Mouse (Mus musculus) neural tube, embryonic 15.5 days (tissue): ENCODE measurements around the gene 1700001C02Rik. TPM values are rescaled to one million over a fixed set of nuclear protein-coding genes. Genes with fewer than 3 reads are reported as not detected.

Experiments
- ATAC-seq: fragments of 200-750 bp; cut with Nextera tagmentation; 2 replicates; pipeline ENCODE4 v1.8.0; 2017; ENCODE audit warnings: mild to moderate bottlenecking, moderate TSS enrichment, moderate library complexity; ENCODE audit not compliant: low FRiP score
- H3K27ac ChIP-seq: fragments of 300-500 bp; sonication (generic); replicated peaks from 2 replicates; pipeline ENCODE4 v1.5.1; 2015; ENCODE audit warnings: mild to moderate bottlenecking, inconsistent platforms
- H3K27me3 ChIP-seq: fragments of 300-500 bp; sonication (generic); replicated peaks from 2 replicates; pipeline ENCODE4 v1.6.1; 2015; ENCODE audit warnings: inconsistent platforms
- H3K36me3 ChIP-seq: fragments of 300-500 bp; sonication (generic); 2 replicates; pipeline ENCODE4 v1.6.1; 2015; ENCODE audit warnings: inconsistent platforms
- H3K4me1 ChIP-seq: fragments of 300-500 bp; sonication (generic); 2 replicates; pipeline ENCODE4 v1.6.1; 2015; ENCODE audit warnings: inconsistent platforms
- H3K4me2 ChIP-seq: fragments of 300-500 bp; sonication (generic); 2 replicates; pipeline ENCODE4 v1.6.1; 2015; ENCODE audit warnings: inconsistent platforms, mild to moderate bottlenecking, moderate library complexity
- H3K4me3 ChIP-seq: fragments of 300-500 bp; sonication (generic); replicated peaks from 2 replicates; pipeline ENCODE4 v1.5.1; 2015; ENCODE audit warnings: mild to moderate bottlenecking, inconsistent platforms
- H3K9ac ChIP-seq: fragments of 300-500 bp; sonication (generic); replicated peaks from 2 replicates; pipeline ENCODE4 v1.6.1; 2015; ENCODE audit warnings: mild to moderate bottlenecking, inconsistent platforms
- H3K9me3 ChIP-seq: fragments of 300-500 bp; sonication (generic); replicated peaks from 2 replicates; pipeline ENCODE4 v1.6.1; 2016; ENCODE audit warnings: inconsistent platforms
- WGBS: fragments of 180-500 bp; shearing (Covaris S2); methylation state at CpG from one replicate; pipeline ENCODE4 v1.1.7; 2015; ENCODE audit warnings: mixed read lengths; 5-methylcytosine and 5-hydroxymethylcytosine counted together
- polyA plus RNA-seq: library from polyadenylated mRNA; unstranded; fragments of >200 nt; fragmentation: Nextera tagmentation; extraction: Ambion mirVana; gene quantifications from 2 replicates; pipeline ENCODE4 v1.2.1, GENCODE M21; 2015

The 1700001C02Rik gene
- polyA plus RNA-seq, result 0.36 and 0.65 TPM in 2 replicates

- H3K4me2 ChIP-seq, result peak within 1 kb of the TSS; percentile 63
- H3K27ac ChIP-seq, result 0 out of 2 replicates have a peak within 1 kb of the TSS, but pooled peaks have one; percentile 2
- no peak for ATAC-seq
- H3K4me3 ChIP-seq, result peak within 1 kb of the TSS; percentile 30
- WGBS, result 13% methylated on average over 21 of the region's 21 CpGs
- H3K4me1 ChIP-seq, result peaks cover 48% of the 10 kb centered on the region
- H3K36me3 ChIP-seq, result no peaks in the 10 kb centered on the region
- H3K27me3 ChIP-seq, result peaks cover 15% of the 10 kb centered on the region; the same call in 1 of the 2 replicates
- no peaks in the 10 kb centered on the region for H3K9me3 ChIP-seq
- peak within 1 kb of the TSS; percentile 36 for H3K9ac ChIP-seq
Measured at GRCm38 (mm10) chr5:30465861-30466260, at the start of gene 1700001C02Rik. TSS of gene 1700001C02Rik (plus strand) at chr5:30466047.

DNA sequence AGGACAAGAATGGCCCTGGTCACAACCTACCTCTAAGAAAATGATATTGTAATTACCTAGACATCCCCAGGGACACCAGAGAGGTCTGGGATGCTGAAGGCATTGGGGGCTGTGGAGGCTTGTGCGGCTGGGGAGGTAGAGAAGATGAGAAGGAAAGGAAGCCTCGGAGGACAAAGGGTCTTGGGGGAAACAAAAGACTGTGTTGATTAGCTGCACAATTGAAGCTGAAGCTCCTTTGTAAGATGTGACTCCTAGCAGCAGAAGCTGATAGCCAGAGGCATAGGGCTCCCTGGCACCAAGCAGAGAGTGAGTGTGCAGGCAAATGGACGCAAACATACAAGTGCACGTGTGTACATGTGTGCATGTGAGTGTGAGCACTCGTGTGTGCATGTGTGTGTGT, 49.2 kb upstream of the 1700001C02Rik start:
- Histone ChIP-seq H3K27me3 (no peaks in the 10 kb centered on the region), H3K9me3 (no peaks in the 10 kb centered on the region), H3K4me1 (peaks cover 11% of the 10 kb centered on the region), H3K9ac (no peak overlapping the region), H3K4me2 (no peak overlapping the region), H3K4me3 (no peak overlapping the region), H3K36me3 (no peaks in the 10 kb centered on the region), H3K27ac (no peak overlapping the region)
- ATAC-seq, result peak; percentile 35; the same call in 1 of the 2 replicates
- WGBS, result 31% methylated on average over 5 of the region's 5 CpGs

- Histone ChIP-seq H3K27me3 (no peaks in the 10 kb centered on the region), H3K4me3 (no peak overlapping the region), H3K9me3 (no peaks in the 10 kb centered on the region), H3K36me3 (no peaks in the 10 kb centered on the region), H3K27ac (no peak overlapping the region), H3K9ac (no peak overlapping the region), H3K4me2 (no peak overlapping the region), H3K4me1 (peaks cover 9% of the 10 kb centered on the region; the same call in 1 of the 2 replicates)
- 77% methylated on average over 4 of the region's 4 CpGs for WGBS
- no peak for ATAC-seq
Measured at GRCm38 (mm10) chr5:30423121-30423520, 42.7 kb upstream of the 1700001C02Rik start.

DNA sequence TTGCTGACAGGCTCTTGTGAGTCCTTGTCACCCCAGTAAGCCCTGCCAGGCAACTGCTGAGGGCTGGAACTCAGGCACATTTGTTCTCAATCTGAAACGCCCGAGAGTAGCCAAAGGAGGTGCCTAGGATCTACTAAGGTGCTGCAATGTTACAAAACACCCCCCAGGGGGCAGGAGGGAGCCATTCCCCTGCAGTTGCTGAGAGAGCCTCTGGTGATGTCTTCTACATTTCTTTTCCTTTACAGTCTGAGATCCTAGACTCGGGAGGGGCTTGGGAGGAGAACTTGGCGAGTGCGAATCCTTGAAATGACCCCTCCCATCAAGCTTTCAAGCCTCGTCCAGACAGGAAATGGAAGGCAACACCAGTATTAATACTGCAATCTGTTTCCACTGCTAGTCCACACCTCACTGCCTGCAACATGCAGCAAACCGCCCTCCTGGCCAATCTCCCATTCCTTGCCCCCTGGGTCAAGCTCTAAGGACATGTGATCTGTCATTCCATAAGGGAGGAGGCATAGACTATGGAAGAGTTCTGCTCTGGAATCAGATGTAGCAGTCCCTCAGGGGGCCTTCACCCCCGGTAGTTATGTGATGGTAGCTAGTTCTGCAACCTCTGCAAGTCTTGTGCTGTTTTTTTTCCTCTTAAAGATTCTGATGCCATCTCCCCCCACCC, 42.1 kb upstream of the 1700001C02Rik start:
- H3K4me3 ChIP-seq, result no peak overlapping the region
- WGBS, result 39% methylated on average over 8 of the region's 8 CpGs
- no peaks in the 10 kb centered on the region for H3K9me3 ChIP-seq
- no peak overlapping the region for H3K9ac ChIP-seq
- no peaks in the 10 kb centered on the region for H3K36me3 ChIP-seq
- peak; percentile 52 for ATAC-seq
- no peaks in the 10 kb centered on the region for H3K27me3 ChIP-seq
- no peak overlapping the region for H3K27ac ChIP-seq
- H3K4me1 ChIP-seq, result peaks cover 9% of the 10 kb centered on the region; the same call in 1 of the 2 replicates
- no peak overlapping the region for H3K4me2 ChIP-seq

DNA sequence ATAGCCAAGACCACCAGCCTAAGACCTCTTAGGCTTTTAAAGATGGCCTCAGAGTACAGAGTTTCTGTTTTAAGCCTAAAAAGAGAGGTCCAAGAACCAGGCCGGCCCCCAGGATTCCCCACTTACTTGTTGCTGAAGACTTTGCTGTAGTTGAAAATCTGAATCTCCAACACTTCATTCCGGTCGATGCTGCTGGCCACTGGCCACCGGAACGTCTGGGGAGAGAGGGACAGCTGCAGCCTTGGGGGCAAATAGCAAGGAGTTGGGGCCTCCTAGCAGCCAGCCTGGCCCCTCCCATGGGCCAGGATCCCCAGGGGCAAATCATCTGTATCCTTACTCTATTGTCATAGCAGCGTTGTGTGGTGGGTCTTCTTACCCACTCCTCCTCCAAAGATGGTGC, 38.4 kb upstream of the 1700001C02Rik start:
- no peak for ATAC-seq
- Histone ChIP-seq H3K9ac (no peak overlapping the region), H3K9me3 (no peaks in the 10 kb centered on the region), H3K36me3 (no peaks in the 10 kb centered on the region), H3K4me1 (peaks cover 9% of the 10 kb centered on the region; the same call in 1 of the 2 replicates), H3K27me3 (no peaks in the 10 kb centered on the region), H3K4me3 (no peak overlapping the region), H3K27ac (no peak overlapping the region), H3K4me2 (no peak overlapping the region)
- WGBS, result 91% methylated on average over 6 of the region's 6 CpGs

GRCm38 (mm10) chr5:30438931-30439330, 26.9 kb upstream of the 1700001C02Rik start:
- 44% methylated on average over 2 of the region's 2 CpGs for WGBS
- H3K27ac ChIP-seq, result no peak overlapping the region
- ATAC-seq, result no peak
- H3K4me2 ChIP-seq, result no peak overlapping the region
- H3K9me3 ChIP-seq, result no peaks in the 10 kb centered on the region
- H3K27me3 ChIP-seq, result no peaks in the 10 kb centered on the region
- H3K4me1 ChIP-seq, result peaks cover 2% of the 10 kb centered on the region; the same call in 1 of the 2 replicates
- H3K9ac ChIP-seq, result no peak overlapping the region
- H3K4me3 ChIP-seq, result no peak overlapping the region
- no peaks in the 10 kb centered on the region for H3K36me3 ChIP-seq

- no peak overlapping the region for H3K4me2 ChIP-seq
- no peak overlapping the region for H3K27ac ChIP-seq
- H3K36me3 ChIP-seq, result no peaks in the 10 kb centered on the region
- no peaks in the 10 kb centered on the region for H3K9me3 ChIP-seq
- H3K4me3 ChIP-seq, result no peak overlapping the region
- no peak for ATAC-seq
- H3K9ac ChIP-seq, result no peak overlapping the region
- peaks cover 11% of the 10 kb centered on the region; the same call in 1 of the 2 replicates for H3K4me1 ChIP-seq
- no peaks in the 10 kb centered on the region for H3K27me3 ChIP-seq
- WGBS, result 88% methylated on average over 8 of the region's 8 CpGs
Measured at GRCm38 (mm10) chr5:30440308-30440906, 25.4 kb upstream of the 1700001C02Rik start.

GRCm38 (mm10) chr5:30442196-30442595, 23.7 kb upstream of the 1700001C02Rik start:
- 70% methylated on average over 5 of the region's 5 CpGs for WGBS
- ATAC-seq, result no peak
- H3K4me3 ChIP-seq, result no peak overlapping the region

GRCm38 (mm10) chr5:30444327-30444895, 21.4 kb upstream of the 1700001C02Rik start:
- Histone ChIP-seq H3K27me3 (no peaks in the 10 kb centered on the region), H3K4me3 (no peak overlapping the region), H3K27ac (peak overlapping the region; percentile 71), H3K9ac (no peak overlapping the region), H3K4me1 (peaks cover 13% of the 10 kb centered on the region; the same call in 1 of the 2 replicates), H3K9me3 (no peaks in the 10 kb centered on the region), H3K4me2 (no peak overlapping the region), H3K36me3 (no peaks in the 10 kb centered on the region)
- peak; percentile 83 for ATAC-seq
- WGBS, result 57% methylated on average over 13 of the region's 13 CpGs

More at GRCm38 (mm10) chr5:30442196-30442595, 23.7 kb upstream of the 1700001C02Rik start:
- Histone ChIP-seq H3K9me3 (no peaks in the 10 kb centered on the region), H3K4me1 (peaks cover 13% of the 10 kb centered on the region; the same call in 1 of the 2 replicates), H3K9ac (no peak overlapping the region), H3K27me3 (no peaks in the 10 kb centered on the region), H3K27ac (no peak overlapping the region), H3K36me3 (no peaks in the 10 kb centered on the region), H3K4me2 (no peak overlapping the region)

DNA sequence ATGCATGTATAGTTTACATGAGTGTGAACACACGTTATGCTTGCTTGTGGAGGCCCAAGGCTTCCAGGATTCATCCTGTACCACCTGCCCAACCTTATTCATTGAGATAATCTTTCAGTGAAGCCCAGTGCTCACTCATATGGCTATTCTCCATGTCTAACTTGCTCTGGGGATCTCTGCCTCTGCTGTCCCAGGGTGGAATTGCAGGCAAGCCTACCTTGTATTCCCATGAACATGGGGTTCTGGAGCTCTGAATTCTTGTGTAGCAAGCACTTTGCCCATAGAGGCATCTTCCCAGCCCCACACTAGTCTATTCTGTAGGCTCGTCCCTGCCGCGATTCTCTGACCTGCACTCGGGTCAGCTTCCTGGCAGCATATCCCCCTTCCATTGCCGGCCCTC, 9.8 kb upstream of the 1700001C02Rik start:
- H3K4me1 ChIP-seq, result peaks cover 24% of the 10 kb centered on the region; the same call in 1 of the 2 replicates
- H3K36me3 ChIP-seq, result no peaks in the 10 kb centered on the region
- ATAC-seq, result no peak
- H3K27me3 ChIP-seq, result no peaks in the 10 kb centered on the region; the same call in 1 of the 2 replicates
- no peak overlapping the region for H3K4me3 ChIP-seq
- H3K9me3 ChIP-seq, result no peaks in the 10 kb centered on the region
- H3K27ac ChIP-seq, result no peak overlapping the region
- no peak overlapping the region for H3K4me2 ChIP-seq
- WGBS, result 68% methylated on average over 6 of the region's 6 CpGs
- no peak overlapping the region for H3K9ac ChIP-seq

GRCm38 (mm10) chr5:30460155-30460554, 5.7 kb upstream of the 1700001C02Rik start:
- Histone ChIP-seq H3K27me3 (peaks cover 10% of the 10 kb centered on the region; the same call in 1 of the 2 replicates), H3K4me3 (no peak overlapping the region), H3K4me2 (peak overlapping the region; percentile 47; the same call in 1 of the 2 replicates), H3K9me3 (no peaks in the 10 kb centered on the region), H3K27ac (no peak overlapping the region), H3K4me1 (peaks cover 37% of the 10 kb centered on the region), H3K36me3 (no peaks in the 10 kb centered on the region), H3K9ac (no peak overlapping the region)
- WGBS, result 33% methylated on average over 4 of the region's 4 CpGs
- ATAC-seq, result no peak
